Mouse (Mus musculus): ENCODE results near the gene Nthl1. TPM values are rescaled to one million over a fixed set of nuclear protein-coding genes. Genes with fewer than 3 reads are reported as not detected.
"Not testable (repeated sequence)": the region's sequence is repeated elsewhere in the genome, so short reads cannot be mapped to it uniquely, and the experiment has no call there.

Nthl1 gene
- polyA plus RNA-seq, 1 experiment from 2014 or later: 7.7 TPM

- WGBS: 46% methylated on average over 3 of the region's 3 CpGs
- ATAC-seq (ENCODE audit: insufficient number of reproducible peaks, insufficient read depth, low FRiP score, low read depth): no peak
- Histone ChIP-seq H3K9ac (ENCODE audit: low read length) (no peak overlapping the region), H3K36me3 (ENCODE audit: control insufficient read depth, insufficient read depth, low read length) (0 out of 2 replicates have a peak, but pooled peaks cover 3% of the 10 kb centered on the region), H3K27ac (replicated peaks in 1 of 2; ENCODE audit: control insufficient read depth in 1 of 2, insufficient read depth in 1 of 2, low read depth in 2 of 2, low read length in 2 of 2) (no peak overlapping the region), H3K4me1 (ENCODE audit: control insufficient read depth in 2 of 2, insufficient read depth in 2 of 2, low read length in 2 of 2) (peaks cover 5 to 12% of the 10 kb centered on the region in 2 experiments; a peak in 2 of 4 replicates), H3K9me3 (ENCODE audit: control insufficient read depth, low read length) (no peaks in the 10 kb centered on the region), H3K27me3 (ENCODE audit: control insufficient read depth, insufficient read depth, low read length) (peaks cover 10% of the 10 kb centered on the region), H3K4me3 (ENCODE audit: control insufficient read depth in 1 of 2, insufficient read depth in 1 of 2, low read depth in 1 of 2, low read length in 2 of 2) (no peak overlapping the region), H3K4me2 (ENCODE audit: low read length) (no peak overlapping the region)
Measured at GRCm38 (mm10) chr17:24651835-24652234, 19.4 kb downstream of the Nthl1 start.

GRCm38 (mm10) chr17:24653967-24654710 is 21.7 kb downstream of the Nthl1 start:
- Histone ChIP-seq H3K4me2 (ENCODE audit: low read length) (peak overlapping the region; percentile 64), H3K4me1 (ENCODE audit: control insufficient read depth in 2 of 2, insufficient read depth in 2 of 2, low read length in 2 of 2) (peaks cover 5 to 19% of the 10 kb centered on the region in 2 experiments; a peak in 3 of 4 replicates), H3K27me3 (ENCODE audit: control insufficient read depth, insufficient read depth, low read length) (peaks cover 33% of the 10 kb centered on the region), H3K9ac (ENCODE audit: low read length) (peak overlapping the region; percentile 58), H3K36me3 (ENCODE audit: control insufficient read depth, insufficient read depth, low read length) (no peaks in the 10 kb centered on the region), H3K4me3 (ENCODE audit: control insufficient read depth in 1 of 2, insufficient read depth in 1 of 2, low read depth in 1 of 2, low read length in 2 of 2) (peak overlapping the region; percentile 25 to 32), H3K9me3 (ENCODE audit: control insufficient read depth, low read length) (no peaks in the 10 kb centered on the region), H3K27ac (replicated peaks in 1 of 2; ENCODE audit: control insufficient read depth in 1 of 2, insufficient read depth in 1 of 2, low read depth in 2 of 2, low read length in 2 of 2) (0 out of 4 replicates have a peak overlapping the region, but pooled peaks of 1 of the 2 experiments have one; percentile 10)
- ATAC-seq (ENCODE audit: insufficient number of reproducible peaks, insufficient read depth, low FRiP score, low read depth): no peak
- WGBS: 4% methylated on average over 19 of the region's 19 CpGs

GRCm38 (mm10) chr17:24654969-24655368 is 22.5 kb downstream of the Nthl1 start:
- Histone ChIP-seq H3K36me3 (ENCODE audit: control insufficient read depth, insufficient read depth, low read length) (no peaks in the 10 kb centered on the region), H3K27ac (replicated peaks in 1 of 2; ENCODE audit: control insufficient read depth in 1 of 2, insufficient read depth in 1 of 2, low read depth in 2 of 2, low read length in 2 of 2) (no peak overlapping the region), H3K4me2 (ENCODE audit: low read length) (no peak overlapping the region), H3K9ac (ENCODE audit: low read length) (no peak overlapping the region), H3K4me1 (ENCODE audit: control insufficient read depth in 2 of 2, insufficient read depth in 2 of 2, low read length in 2 of 2) (peaks cover 5 to 14% of the 10 kb centered on the region in 2 experiments; a peak in 3 of 4 replicates), H3K27me3 (ENCODE audit: control insufficient read depth, insufficient read depth, low read length) (peaks cover 41% of the 10 kb centered on the region), H3K9me3 (ENCODE audit: control insufficient read depth, low read length) (no peaks in the 10 kb centered on the region), H3K4me3 (ENCODE audit: control insufficient read depth in 1 of 2, insufficient read depth in 1 of 2, low read depth in 1 of 2, low read length in 2 of 2) (no peak overlapping the region)
- WGBS: 74% methylated on average over 4 of the region's 4 CpGs
- ATAC-seq (ENCODE audit: insufficient number of reproducible peaks, insufficient read depth, low FRiP score, low read depth): no peak

- 2% methylated on average over 46 of the region's 47 CpGs for WGBS
- Histone ChIP-seq H3K4me2 (ENCODE audit: low read length) (peak within 1 kb of the TSS; percentile 73), H3K9ac (ENCODE audit: low read length) (peak within 1 kb of the TSS; percentile 45), H3K27me3 (ENCODE audit: control insufficient read depth, insufficient read depth, low read length) (peaks cover 47% of the 10 kb centered on the region), H3K36me3 (ENCODE audit: control insufficient read depth, insufficient read depth, low read length) (no peaks in the 10 kb centered on the region), H3K27ac (replicated peaks in 1 of 2; ENCODE audit: control insufficient read depth in 1 of 2, insufficient read depth in 1 of 2, low read depth in 2 of 2, low read length in 2 of 2) (no peak within 1 kb of the TSS), H3K4me1 (ENCODE audit: control insufficient read depth in 2 of 2, insufficient read depth in 2 of 2, low read length in 2 of 2) (peaks cover 3 to 7% of the 10 kb centered on the region in 2 experiments; a peak in 3 of 4 replicates), H3K4me3 (ENCODE audit: control insufficient read depth in 1 of 2, insufficient read depth in 1 of 2, low read depth in 1 of 2, low read length in 2 of 2) (peak within 1 kb of the TSS; percentile 33 to 43), H3K9me3 (ENCODE audit: control insufficient read depth, low read length) (no peaks in the 10 kb centered on the region)
- ATAC-seq (ENCODE audit: insufficient number of reproducible peaks, insufficient read depth, low FRiP score, low read depth): peak; percentile 48
Measured at GRCm38 (mm10) chr17:24658017-24658758, 25.7 kb downstream of the Nthl1 start, which contains the start of gene Npw. Gene Npw, minus strand, starts transcription at chr17:24658457.

GRCm38 (mm10) chr17:24667011-24667410 is 34.5 kb downstream of the Nthl1 start:
- not testable (repeated sequence) for ATAC-seq (ENCODE audit: insufficient number of reproducible peaks, insufficient read depth, low FRiP score, low read depth); H3K9me3 ChIP-seq (ENCODE audit: control insufficient read depth, low read length); H3K36me3 ChIP-seq (ENCODE audit: control insufficient read depth, insufficient read depth, low read length); H3K9ac ChIP-seq (ENCODE audit: low read length); H3K27ac ChIP-seq (replicated peaks in 1 of 2; ENCODE audit: control insufficient read depth in 1 of 2, insufficient read depth in 1 of 2, low read depth in 2 of 2, low read length in 2 of 2); H3K4me2 ChIP-seq (ENCODE audit: low read length); H3K27me3 ChIP-seq (ENCODE audit: control insufficient read depth, insufficient read depth, low read length); H3K4me3 ChIP-seq (ENCODE audit: control insufficient read depth in 1 of 2, insufficient read depth in 1 of 2, low read depth in 1 of 2, low read length in 2 of 2)
- WGBS: 54% methylated on average over 7 of the region's 7 CpGs
- H3K4me1 ChIP-seq (ENCODE audit: control insufficient read depth in 2 of 2, insufficient read depth in 2 of 2, low read length in 2 of 2): peaks cover 12 to 19% of the 10 kb centered on the region in 2 experiments

GRCm38 (mm10) chr17:24667416-24667815 is 34.9 kb downstream of the Nthl1 start:
- no peak overlapping the region for H3K9ac ChIP-seq (ENCODE audit: low read length)
- H3K27me3 ChIP-seq (ENCODE audit: control insufficient read depth, insufficient read depth, low read length): no peaks in the 10 kb centered on the region
- H3K36me3 ChIP-seq (ENCODE audit: control insufficient read depth, insufficient read depth, low read length): no peaks in the 10 kb centered on the region
- H3K4me2 ChIP-seq (ENCODE audit: low read length): no peak overlapping the region
- H3K27ac ChIP-seq (replicated peaks in 1 of 2; ENCODE audit: control insufficient read depth in 1 of 2, insufficient read depth in 1 of 2, low read depth in 2 of 2, low read length in 2 of 2): no peak overlapping the region
- ATAC-seq (ENCODE audit: insufficient number of reproducible peaks, insufficient read depth, low FRiP score, low read depth): no peak
- H3K9me3 ChIP-seq (ENCODE audit: control insufficient read depth, low read length): no peaks in the 10 kb centered on the region
- H3K4me1 ChIP-seq (ENCODE audit: control insufficient read depth in 2 of 2, insufficient read depth in 2 of 2, low read length in 2 of 2): peaks cover 16 to 23% of the 10 kb centered on the region in 2 experiments
- no peak overlapping the region for H3K4me3 ChIP-seq (ENCODE audit: control insufficient read depth in 1 of 2, insufficient read depth in 1 of 2, low read depth in 1 of 2, low read length in 2 of 2)
- WGBS: 24% methylated on average over 6 of the region's 6 CpGs

GRCm38 (mm10) chr17:24669214-24669544 is 36.7 kb downstream of the Nthl1 start:
- H3K9ac ChIP-seq (ENCODE audit: low read length): peak overlapping the region; percentile 97
- peak overlapping the region; percentile 40 to 98 for H3K4me3 ChIP-seq (ENCODE audit: control insufficient read depth in 1 of 2, insufficient read depth in 1 of 2, low read depth in 1 of 2, low read length in 2 of 2)
- H3K36me3 ChIP-seq (ENCODE audit: control insufficient read depth, insufficient read depth, low read length); H3K27me3 ChIP-seq (ENCODE audit: control insufficient read depth, insufficient read depth, low read length); H3K9me3 ChIP-seq (ENCODE audit: control insufficient read depth, low read length); ATAC-seq (ENCODE audit: insufficient number of reproducible peaks, insufficient read depth, low FRiP score, low read depth): not testable (repeated sequence)
- peaks cover 16 to 26% of the 10 kb centered on the region in 2 experiments for H3K4me1 ChIP-seq (ENCODE audit: control insufficient read depth in 2 of 2, insufficient read depth in 2 of 2, low read length in 2 of 2)
- peak overlapping the region; percentile 54 to 82 for H3K27ac ChIP-seq (replicated peaks in 1 of 2; ENCODE audit: control insufficient read depth in 1 of 2, insufficient read depth in 1 of 2, low read depth in 2 of 2, low read length in 2 of 2)
- peak overlapping the region; percentile 92 for H3K4me2 ChIP-seq (ENCODE audit: low read length)
- 9% methylated on average over 15 of the region's 15 CpGs for WGBS

All from heart, embryonic 14.5 days (tissue).